Mouse (Mus musculus) liver, postnatal 0 days (tissue): ENCODE results near the gene Gsg1l.

Source experiments
- CTCF ChIP-seq: sonication (generic); IDR thresholded peaks from 2 replicates; pipeline ENCODE4 v1.5.1; 2016; ENCODE audit warnings: antibody characterized with exemption, low read depth
- EP300 ChIP-seq: IDR thresholded peaks from 2 replicates; pipeline ENCODE4 v1.6.1; 2016; ENCODE audit warnings: antibody characterized with exemption, low read depth, mild to moderate bottlenecking

DNA sequence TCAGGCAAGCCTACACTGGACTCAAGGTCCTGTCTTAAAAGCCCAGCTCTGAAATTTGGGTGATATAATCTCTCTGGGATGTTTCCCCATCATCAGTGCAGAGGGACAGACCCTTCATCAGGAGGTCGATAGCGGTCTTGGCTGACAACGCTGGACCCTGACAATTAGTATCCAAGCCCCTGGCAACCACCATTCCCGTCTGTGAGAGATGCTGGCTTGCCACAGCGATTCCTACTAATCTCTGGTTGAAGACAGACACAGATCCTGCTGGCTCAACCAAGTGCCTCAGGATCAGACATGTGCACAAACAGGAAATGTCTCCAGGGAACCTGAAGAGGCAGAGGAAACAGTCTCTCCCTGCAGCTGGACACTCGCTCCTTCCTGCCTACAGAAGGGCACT lies 62.2 kb downstream of the Gsg1l start:
- TF ChIP-seq CTCF, result no peak
- TF ChIP-seq EP300, result no peak
